Mouse (Mus musculus) kidney, adult 2 months (tissue): Measurements from ENCODE around the gene Bola3. TPM values are rescaled to one million over a fixed set of nuclear protein-coding genes. Genes with fewer than 3 reads are reported as not detected.
A peak's percentile ranks its signal among the peaks of the same experiment; 100 is the strongest.
"Not testable (repeated sequence)": the region's sequence is repeated elsewhere in the genome, so short reads cannot be mapped to it uniquely, and the experiment has no call there.

Experiments
- DNase-seq: peaks from one replicate; pipeline ENCODE4 v3.0.0; 2021
- H3K27ac ChIP-seq: fragments of 200-500 bp; 2 replicates; pipeline ENCODE4 v1.5.1; 2012; ENCODE audit warnings: low read depth, low read length, control low read depth, inconsistent platforms; ENCODE audit not compliant: insufficient read depth
- H3K27me3 ChIP-seq: fragments of 200-500 bp; replicated peaks from 2 replicates; pipeline ENCODE4 v1.6.1; 2012; ENCODE audit warnings: mild to moderate bottlenecking, moderate library complexity, low read length, inconsistent platforms; ENCODE audit not compliant: control insufficient read depth, insufficient read depth
- H3K36me3 ChIP-seq: fragments of 200-500 bp; 2 replicates; pipeline ENCODE4 v1.6.1; 2012; ENCODE audit warnings: mild to moderate bottlenecking, moderate library complexity, low read length, inconsistent platforms; ENCODE audit not compliant: control insufficient read depth, insufficient read depth
- H3K4me1 ChIP-seq: fragments of 200-500 bp; 2 replicates; pipeline ENCODE4 v1.6.1; 2011; ENCODE audit warnings: low read length; ENCODE audit not compliant: control insufficient read depth, insufficient read depth
- H3K4me3 ChIP-seq: fragments of 200-500 bp; 2 replicates; pipeline ENCODE4 v1.5.1; 2011; ENCODE audit warnings: mild to moderate bottlenecking, low read depth, low read length, control low read depth; ENCODE audit not compliant: insufficient read depth
- CTCF ChIP-seq: fragments of 200-500 bp; conservative IDR thresholded peaks from 2 replicates; pipeline ENCODE4 v1.5.1; 2011; ENCODE audit warnings: low read depth, mild to moderate bottlenecking, control low read depth, low read length, moderate library complexity, mixed read lengths; ENCODE audit not compliant: insufficient read depth, insufficient read length
- POLR2A ChIP-seq: fragments of 200-500 bp; IDR thresholded peaks from one replicate; pipeline ENCODE4 v1.6.1; 2011; ENCODE audit warnings: low read depth, low read length, control low read depth
- WGBS: fragments of 180-500 bp; shearing (Covaris S2); methylation state at CpG from one replicate; pipeline ENCODE4 v1.1.7; 2018; 5-methylcytosine and 5-hydroxymethylcytosine counted together
- polyA plus RNA-seq: library from polyadenylated mRNA; depleted of rRNA; stranded (reverse); fragments of >200 nt; gene quantifications from 2 replicates; pipeline ENCODE4 v1.2.3, GENCODE M21; 2012

Bola3 gene
- polyA plus RNA-seq, 1 experiment: 125 TPM

DNA sequence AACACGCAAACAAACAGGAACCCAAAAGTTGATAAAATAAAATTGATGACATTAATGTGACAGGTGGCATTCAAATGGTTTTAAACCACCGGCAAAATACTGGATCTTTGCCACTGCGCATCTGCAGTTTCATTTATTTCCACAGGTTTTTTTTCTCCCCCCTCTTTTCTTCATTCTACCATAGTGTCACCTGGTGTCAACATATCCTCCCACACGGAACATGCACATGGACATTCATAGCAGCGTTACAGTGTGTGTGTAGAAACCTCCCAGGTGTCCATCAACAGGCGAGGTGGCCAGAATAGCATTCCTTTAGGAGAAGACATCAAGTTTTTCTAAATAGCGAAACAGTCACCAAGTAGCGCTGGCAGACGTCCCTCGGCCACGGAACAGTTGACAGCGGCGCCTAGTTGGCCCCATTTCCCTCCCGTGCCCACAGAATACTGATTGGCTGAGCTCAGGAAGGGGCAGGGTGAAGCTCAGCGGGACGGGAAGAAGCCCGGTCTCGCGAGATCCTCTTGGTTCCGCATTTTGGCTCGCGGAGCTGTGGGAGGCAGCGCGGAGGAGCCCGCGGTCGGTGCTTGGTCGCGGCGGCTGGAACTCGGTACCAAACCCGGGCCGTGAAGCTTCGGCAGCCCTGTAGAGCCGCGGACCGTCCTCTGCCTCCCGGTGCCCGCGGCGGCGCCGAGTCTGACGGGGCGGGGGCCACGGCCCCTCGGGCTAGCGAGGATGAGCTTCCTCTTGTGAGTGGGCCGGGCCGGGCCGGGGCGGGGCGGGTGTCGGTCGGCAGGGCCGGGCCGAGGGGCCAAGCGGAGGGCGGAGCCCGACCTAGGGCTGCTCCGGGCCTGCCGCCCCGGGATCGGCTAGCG is 23.2 kb upstream of the Bola3 start, which contains the start of the genes Mthfd2 and Mob1a:
Mthfd2 (minus strand) TSS at position 384 of the 869 bp plus-strand sequence.
Mob1a (plus strand) TSS at position 492 of the 869 bp plus-strand sequence.
- WGBS: under 1% methylated on average over 64 of the region's 65 CpGs
- peak; percentile 98 for DNase-seq
- peak; percentile 57 for TF ChIP-seq POLR2A
- no peak for TF ChIP-seq CTCF

GRCm38 (mm10) chr6:83326394-83326736 is 22.6 kb upstream of the Bola3 start:
- Histone ChIP-seq H3K4me1 (peaks cover 6% of the 10 kb centered on the region; the same call in 1 of the 2 replicates), H3K4me3 (peak overlapping the region; percentile 71), H3K36me3 (peaks cover 6% of the 10 kb centered on the region), H3K27ac (peak overlapping the region; percentile 10), H3K27me3 (no peaks in the 10 kb centered on the region)
- TF ChIP-seq POLR2A (no peak), CTCF (no peak)
- WGBS: 2% methylated on average over 6 of the region's 6 CpGs
- DNase-seq: no peak

More for the DNA sequence above, 23.2 kb upstream of the Bola3 start, which contains the start of the genes Mthfd2 and Mob1a:
- Histone ChIP-seq H3K27me3 (no peaks in the 10 kb centered on the region), H3K4me1 (peaks cover 6% of the 10 kb centered on the region; the same call in 1 of the 2 replicates), H3K36me3 (peaks cover 6% of the 10 kb centered on the region), H3K4me3 (peak within 1 kb of the TSS; percentile 71), H3K27ac (peak within 1 kb of the TSS; percentile 86)

GRCm38 (mm10) chr6:83326761-83327160 is 22.2 kb upstream of the Bola3 start:
- H3K36me3 ChIP-seq: peaks cover 8% of the 10 kb centered on the region
- no peak overlapping the region for H3K27ac ChIP-seq
- H3K4me3 ChIP-seq: peak overlapping the region; percentile 71; the same call in 1 of the 2 replicates
- TF ChIP-seq POLR2A (no peak), CTCF (no peak)
- H3K27me3 ChIP-seq: no peaks in the 10 kb centered on the region
- DNase-seq: no peak
- 43% methylated on average over 6 of the region's 6 CpGs for WGBS
- peaks cover 6% of the 10 kb centered on the region; the same call in 1 of the 2 replicates for H3K4me1 ChIP-seq

DNA sequence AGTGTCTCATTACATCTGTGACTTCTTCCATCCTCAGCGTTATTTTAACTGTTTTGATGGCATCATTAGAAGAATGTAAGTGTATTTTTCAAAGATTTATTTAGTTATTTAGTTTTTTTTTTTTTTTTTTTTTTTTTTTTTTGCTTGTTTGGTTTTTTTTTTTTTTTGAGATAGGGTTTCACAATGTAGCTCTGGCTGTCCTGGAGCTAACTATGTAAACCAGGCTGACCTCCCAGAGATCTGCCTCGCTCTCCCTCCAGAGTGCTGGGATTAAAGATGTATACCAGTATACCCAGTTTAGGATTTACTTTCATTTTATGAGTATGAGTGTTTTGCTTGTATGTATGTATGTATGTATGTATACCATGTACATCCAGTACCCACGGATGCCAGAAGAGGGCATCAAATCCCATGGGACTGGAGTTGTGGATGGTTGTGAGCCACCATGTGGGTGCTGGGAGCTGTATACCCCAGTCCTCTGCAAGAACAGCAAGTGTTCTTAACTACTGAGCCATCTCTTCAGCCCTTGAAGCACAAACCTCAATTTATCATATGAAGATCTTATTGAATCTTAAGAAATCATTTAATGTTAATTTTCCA is 21.3 kb upstream of the Bola3 start:
- TF ChIP-seq POLR2A (no peak), CTCF (no peak)
- peaks cover 6% of the 10 kb centered on the region; the same call in 1 of the 2 replicates for H3K4me1 ChIP-seq
- H3K36me3 ChIP-seq: peaks cover 11% of the 10 kb centered on the region
- WGBS: 90% methylated on average over 3 of the region's 3 CpGs
- H3K4me3 ChIP-seq: no peak overlapping the region
- no peak for DNase-seq
- no peak overlapping the region for H3K27ac ChIP-seq
- no peaks in the 10 kb centered on the region for H3K27me3 ChIP-seq

GRCm38 (mm10) chr6:83341387-83341786 is 7.6 kb upstream of the Bola3 start:
- Histone ChIP-seq H3K27ac (no peak overlapping the region), H3K4me3 (no peak overlapping the region), H3K27me3 (no peaks in the 10 kb centered on the region), H3K4me1 (no peaks in the 10 kb centered on the region), H3K36me3 (peaks cover 9% of the 10 kb centered on the region)
- TF ChIP-seq POLR2A: no peak
- no peak for TF ChIP-seq CTCF
- DNase-seq: no peak
- WGBS: 71% methylated on average over 3 of the region's 3 CpGs

- TF ChIP-seq CTCF (no peak), POLR2A (no peak)
Measured at GRCm38 (mm10) chr6:83342957-83343356, 6.0 kb upstream of the Bola3 start.

GRCm38 (mm10) chr6:83345285-83345684 is 3.7 kb upstream of the Bola3 start:
- DNase-seq, H3K27ac ChIP-seq, H3K4me1 ChIP-seq, H3K36me3 ChIP-seq, H3K4me3 ChIP-seq, H3K27me3 ChIP-seq: not testable (repeated sequence)
- 84% methylated on average over 8 of the region's 8 CpGs for WGBS

More at GRCm38 (mm10) chr6:83342957-83343356, 6.0 kb upstream of the Bola3 start:
- 85% methylated on average over 2 of the region's 2 CpGs for WGBS
- H3K36me3 ChIP-seq: peaks cover 9% of the 10 kb centered on the region
- no peaks in the 10 kb centered on the region for H3K27me3 ChIP-seq
- no peak overlapping the region for H3K27ac ChIP-seq
- H3K4me3 ChIP-seq: no peak overlapping the region
- DNase-seq: no peak
- H3K4me1 ChIP-seq: no peaks in the 10 kb centered on the region
